Mouse (Mus musculus) E14TG2a.4 (cell line): Measurements from ENCODE around the gene 1700029I15Rik.

ENCODE experiments used
- CTCF ChIP-seq: conservative IDR thresholded peaks from 2 replicates; pipeline ENCODE4 v1.5.1; 2014; ENCODE audit warnings: low read length
- NANOG ChIP-seq: IDR thresholded peaks from 2 replicates; pipeline ENCODE4 v1.6.1; 2014; ENCODE audit warnings: borderline replicate concordance, low read length, mixed read lengths
- POU5F1 ChIP-seq: IDR thresholded peaks from 2 replicates; pipeline ENCODE4 v1.6.1; 2014; ENCODE audit warnings: low read length, borderline replicate concordance

DNA sequence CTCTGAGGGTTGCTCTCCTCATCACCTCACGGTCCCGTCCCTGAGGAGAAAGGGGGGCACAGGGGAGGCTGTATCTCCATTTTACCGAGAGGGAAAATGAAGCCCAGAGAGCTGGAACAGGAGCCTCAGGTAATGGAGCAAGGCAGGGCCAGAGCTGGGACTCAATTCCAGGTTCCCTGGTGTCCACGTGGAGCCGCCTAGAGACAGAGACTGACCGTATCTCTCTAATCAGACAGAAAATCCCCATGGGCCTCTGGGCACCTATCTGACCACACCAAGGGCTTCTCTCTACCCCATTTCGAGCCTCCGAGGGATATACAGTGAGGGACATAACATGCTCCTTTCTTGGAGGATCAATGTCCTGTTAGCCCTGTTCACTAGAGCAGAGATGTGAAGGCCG lies 40.8 kb downstream of the 1700029I15Rik start:
- TF ChIP-seq CTCF: no peak; the same call in 1 of the 2 replicates
- TF ChIP-seq POU5F1: no peak
- TF ChIP-seq NANOG: no peak
